Mouse (Mus musculus): ENCODE data around the gene Arhgef3. TPM values are rescaled to one million over a fixed set of nuclear protein-coding genes. Genes with fewer than 3 reads are reported as not detected.
A peak's percentile ranks its signal among the peaks of the same experiment; 100 is the strongest.
"Not testable (repeated sequence)": the region's sequence is repeated elsewhere in the genome, so short reads cannot be mapped to it uniquely, and the experiment has no call there.

Gene Arhgef3
- polyA plus RNA-seq, 1 experiment from 2014 or later: 37.3 TPM

GRCm38 (mm10) chr14:27239551-27240091, 124.9 kb downstream of the Arhgef3 start:
- Histone ChIP-seq H3K27ac (ENCODE audit: low read length) (no peak overlapping the region; the same call in 1 of the 2 replicates), H3K27me3 (replicated peaks; ENCODE audit: insufficient read depth, low read length) (no peaks in the 10 kb centered on the region), H3K4me2 (replicated peaks; ENCODE audit: low read depth, low read length) (peak overlapping the region; percentile 49), H3K9ac (replicated peaks; ENCODE audit: low read depth) (no peak overlapping the region), H3K4me3 (ENCODE audit: low read depth, low read length) (peak overlapping the region; percentile 33; the same call in 1 of the 2 replicates), H3K36me3 (ENCODE audit: insufficient read depth, low read length) (no peaks in the 10 kb centered on the region), H3K9me3 (ENCODE audit: low read length) (no peaks in the 10 kb centered on the region), H3K4me1 (ENCODE audit: insufficient read depth, low read depth, low read length) (peaks cover 5% of the 10 kb centered on the region; the same call in 1 of the 2 replicates)
- 52% methylated on average over 3 of the region's 3 CpGs for WGBS
- DNase-seq (ENCODE audit: low spot score): no peak
- no peak for TF ChIP-seq EP300 (IDR thresholded peaks at IDR 0.05)
- TF ChIP-seq CTCF (IDR thresholded peaks at IDR 0.05): no peak
- no peak for ATAC-seq

DNA sequence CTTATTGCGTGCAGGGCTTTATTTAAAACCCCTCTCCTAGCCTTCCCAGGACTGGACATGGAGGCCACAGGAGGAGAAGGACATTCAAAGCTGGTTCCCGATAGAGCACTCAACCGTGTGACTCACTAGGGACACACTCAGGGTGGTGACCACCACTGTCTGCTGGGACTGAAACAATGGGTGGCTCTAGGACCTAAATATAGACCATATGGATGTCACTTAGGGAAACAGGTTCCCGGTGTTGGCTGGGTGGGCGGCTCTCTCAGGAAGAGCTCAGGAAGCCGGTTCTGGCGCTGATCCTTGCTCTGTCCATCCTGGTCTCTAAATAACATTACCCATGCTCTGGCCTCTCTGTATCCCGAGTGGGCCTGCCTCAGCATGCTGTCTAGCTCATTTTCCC, 127.6 kb downstream of the Arhgef3 start:
- TF ChIP-seq EP300 (IDR thresholded peaks at IDR 0.05): peak; percentile 86
- no peak; the same call in 1 of the 2 replicates for TF ChIP-seq CTCF (IDR thresholded peaks at IDR 0.05)
- Histone ChIP-seq H3K27me3 (replicated peaks; ENCODE audit: insufficient read depth, low read length) (no peaks in the 10 kb centered on the region), H3K4me2 (replicated peaks; ENCODE audit: low read depth, low read length) (no peak overlapping the region), H3K36me3 (ENCODE audit: insufficient read depth, low read length) (no peaks in the 10 kb centered on the region), H3K4me3 (ENCODE audit: low read depth, low read length) (no peak overlapping the region), H3K9me3 (ENCODE audit: low read length) (no peaks in the 10 kb centered on the region), H3K27ac (ENCODE audit: low read length) (peak overlapping the region; percentile 84), H3K4me1 (ENCODE audit: insufficient read depth, low read depth, low read length) (no peaks in the 10 kb centered on the region), H3K9ac (replicated peaks; ENCODE audit: low read depth) (no peak overlapping the region)
- DNase-seq (ENCODE audit: low spot score) (peak; percentile 76), ATAC-seq (peak; percentile 85)
- 70% methylated on average over 8 of the region's 8 CpGs for WGBS

- Histone ChIP-seq H3K9ac (replicated peaks; ENCODE audit: low read depth) (no peak overlapping the region), H3K4me2 (replicated peaks; ENCODE audit: low read depth, low read length) (no peak overlapping the region), H3K4me3 (ENCODE audit: low read depth, low read length) (no peak overlapping the region), H3K9me3 (ENCODE audit: low read length) (no peaks in the 10 kb centered on the region), H3K27ac (ENCODE audit: low read length) (peak overlapping the region; percentile 34; the same call in 1 of the 2 replicates), H3K4me1 (ENCODE audit: insufficient read depth, low read depth, low read length) (no peaks in the 10 kb centered on the region), H3K36me3 (ENCODE audit: insufficient read depth, low read length) (no peaks in the 10 kb centered on the region), H3K27me3 (replicated peaks; ENCODE audit: insufficient read depth, low read length) (no peaks in the 10 kb centered on the region)
- 60% methylated on average over 2 of the region's 2 CpGs for WGBS
- DNase-seq (ENCODE audit: low spot score): no peak
- 0 out of 2 replicates have a peak, but pooled peaks have one; percentile 10 for ATAC-seq
- TF ChIP-seq EP300 (IDR thresholded peaks at IDR 0.05) (no peak), CTCF (IDR thresholded peaks at IDR 0.05) (no peak)
These were observed 128.1 kb downstream of the Arhgef3 start for GRCm38 (mm10) chr14:27242769-27243168.

GRCm38 (mm10) chr14:27243585-27243984, 128.9 kb downstream of the Arhgef3 start:
- WGBS: 69% methylated on average over 5 of the region's 5 CpGs
- DNase-seq (ENCODE audit: low spot score) (no peak), ATAC-seq (no peak)
- Histone ChIP-seq H3K9ac (replicated peaks; ENCODE audit: low read depth) (no peak overlapping the region), H3K36me3 (ENCODE audit: insufficient read depth, low read length) (no peaks in the 10 kb centered on the region), H3K4me3 (ENCODE audit: low read depth, low read length) (no peak overlapping the region), H3K27me3 (replicated peaks; ENCODE audit: insufficient read depth, low read length) (no peaks in the 10 kb centered on the region), H3K27ac (ENCODE audit: low read length) (no peak overlapping the region), H3K9me3 (ENCODE audit: low read length) (no peaks in the 10 kb centered on the region), H3K4me1 (ENCODE audit: insufficient read depth, low read depth, low read length) (no peaks in the 10 kb centered on the region), H3K4me2 (replicated peaks; ENCODE audit: low read depth, low read length) (no peak overlapping the region)
- TF ChIP-seq EP300 (IDR thresholded peaks at IDR 0.05) (no peak), CTCF (IDR thresholded peaks at IDR 0.05) (no peak)

GRCm38 (mm10) chr14:27244898-27245297, 130.2 kb downstream of the Arhgef3 start:
- 69% methylated on average over 3 of the region's 3 CpGs for WGBS
- no peak overlapping the region for H3K9ac ChIP-seq (replicated peaks; ENCODE audit: low read depth)
- no peaks in the 10 kb centered on the region for H3K27me3 ChIP-seq (replicated peaks; ENCODE audit: insufficient read depth, low read length)
- no peak overlapping the region for H3K27ac ChIP-seq (ENCODE audit: low read length)
- no peak for TF ChIP-seq CTCF (IDR thresholded peaks at IDR 0.05)
- TF ChIP-seq EP300 (IDR thresholded peaks at IDR 0.05): no peak
- H3K4me3 ChIP-seq (ENCODE audit: low read depth, low read length): no peak overlapping the region
- DNase-seq (ENCODE audit: low spot score) (no peak), ATAC-seq (no peak)
- no peaks in the 10 kb centered on the region for H3K9me3 ChIP-seq (ENCODE audit: low read length)
- no peaks in the 10 kb centered on the region for H3K4me1 ChIP-seq (ENCODE audit: insufficient read depth, low read depth, low read length)
- H3K36me3 ChIP-seq (ENCODE audit: insufficient read depth, low read length): no peaks in the 10 kb centered on the region
- no peak overlapping the region for H3K4me2 ChIP-seq (replicated peaks; ENCODE audit: low read depth, low read length)

DNA sequence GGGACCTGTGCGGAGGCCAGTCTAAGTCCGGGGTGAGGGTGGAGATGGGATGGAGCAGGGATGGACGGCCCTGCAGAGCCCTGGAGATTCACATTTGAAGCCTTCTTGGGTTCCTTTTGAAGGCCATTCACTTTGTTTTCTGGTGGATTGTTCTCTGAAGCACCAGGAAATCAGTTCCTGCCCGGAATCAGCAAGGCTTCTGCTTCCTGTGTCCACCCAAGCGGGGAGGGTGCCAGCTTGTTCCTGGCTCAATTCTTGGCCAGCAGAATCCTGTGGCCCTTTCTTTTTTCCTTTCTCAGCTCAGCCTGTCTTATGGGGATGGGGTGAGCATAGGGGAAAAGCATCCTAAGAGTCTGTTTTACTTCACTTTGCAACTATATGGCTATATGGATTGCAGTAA, 131.7 kb downstream of the Arhgef3 start:
- Histone ChIP-seq H3K36me3 (ENCODE audit: insufficient read depth, low read length) (no peaks in the 10 kb centered on the region), H3K9me3 (ENCODE audit: low read length) (no peaks in the 10 kb centered on the region), H3K27ac (ENCODE audit: low read length) (peak overlapping the region; percentile 69), H3K4me3 (ENCODE audit: low read depth, low read length) (no peak overlapping the region), H3K4me2 (replicated peaks; ENCODE audit: low read depth, low read length) (no peak overlapping the region), H3K4me1 (ENCODE audit: insufficient read depth, low read depth, low read length) (no peaks in the 10 kb centered on the region), H3K27me3 (replicated peaks; ENCODE audit: insufficient read depth, low read length) (no peaks in the 10 kb centered on the region), H3K9ac (replicated peaks; ENCODE audit: low read depth) (no peak overlapping the region)
- ATAC-seq (peak; percentile 10; the same call in 1 of the 2 replicates), DNase-seq (ENCODE audit: low spot score) (peak; percentile 30)
- WGBS: 63% methylated on average over 5 of the region's 5 CpGs
- TF ChIP-seq CTCF (IDR thresholded peaks at IDR 0.05): no peak
- TF ChIP-seq EP300 (IDR thresholded peaks at IDR 0.05): peak; percentile 76; the same call in 1 of the 2 replicates

DNA sequence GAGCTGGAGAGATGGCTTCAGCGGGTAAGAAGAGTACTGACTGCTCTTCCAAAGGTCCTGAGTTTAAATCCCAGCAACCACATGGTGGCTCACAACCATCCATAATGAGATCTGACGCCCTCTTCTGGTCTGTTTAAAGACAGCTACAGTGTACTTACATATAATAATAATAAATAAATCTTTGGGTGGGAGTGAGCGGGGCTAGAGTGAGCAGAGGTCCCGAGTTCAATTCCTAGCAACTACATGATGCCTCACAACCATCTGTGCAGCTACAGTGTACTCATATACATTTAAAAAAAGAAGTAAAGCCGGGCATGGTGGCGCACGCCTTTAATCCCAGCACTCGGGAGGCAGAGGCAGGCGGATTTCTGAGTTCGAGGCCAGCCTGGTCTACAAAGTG, 132.2 kb downstream of the Arhgef3 start:
- not testable (repeated sequence) for H3K9ac ChIP-seq (replicated peaks; ENCODE audit: low read depth); H3K4me3 ChIP-seq (ENCODE audit: low read depth, low read length); H3K36me3 ChIP-seq (ENCODE audit: insufficient read depth, low read length); H3K27me3 ChIP-seq (replicated peaks; ENCODE audit: insufficient read depth, low read length); H3K4me1 ChIP-seq (ENCODE audit: insufficient read depth, low read depth, low read length); H3K9me3 ChIP-seq (ENCODE audit: low read length); H3K27ac ChIP-seq (ENCODE audit: low read length); H3K4me2 ChIP-seq (replicated peaks; ENCODE audit: low read depth, low read length); ATAC-seq; DNase-seq (ENCODE audit: low spot score)
- WGBS: 91% methylated on average over 10 of the region's 10 CpGs

Data from lung, postnatal 0 days (tissue).